Mouse (Mus musculus) kidney, embryonic 16.5 days (tissue): ENCODE measurements around the gene Spon1. TPM values are rescaled to one million over a fixed set of nuclear protein-coding genes. Genes with fewer than 3 reads are reported as not detected.

ENCODE experiments used
- ATAC-seq: fragments of 200-750 bp; cut with Nextera tagmentation; 2 replicates; pipeline ENCODE4 v1.8.0; 2017; ENCODE audit warnings: moderate TSS enrichment; ENCODE audit not compliant: low FRiP score, low TSS enrichment
- H3K27ac ChIP-seq: fragments of 300-500 bp; sonication (generic); 2 replicates; pipeline ENCODE4 v1.5.1; 2014; ENCODE audit warnings: low read length
- H3K27me3 ChIP-seq: fragments of 300-500 bp; sonication (generic); 2 replicates; pipeline ENCODE4 v1.6.1; 2014; ENCODE audit warnings: low read length, control low read depth, mixed read lengths; ENCODE audit not compliant: insufficient read depth
- H3K36me3 ChIP-seq: fragments of 300-500 bp; sonication (generic); 2 replicates; pipeline ENCODE4 v1.6.1; 2014; ENCODE audit warnings: low read length, control low read depth, mixed read lengths; ENCODE audit not compliant: insufficient read depth
- H3K4me1 ChIP-seq: fragments of 300-500 bp; sonication (generic); 2 replicates; pipeline ENCODE4 v1.6.1; 2014; ENCODE audit warnings: low read length, control low read depth, mixed read lengths; ENCODE audit not compliant: insufficient read depth
- H3K4me2 ChIP-seq: fragments of 300-500 bp; sonication (generic); replicated peaks from 2 replicates; pipeline ENCODE4 v1.6.1; 2014; ENCODE audit warnings: low read depth, low read length
- H3K4me3 ChIP-seq: fragments of 300-500 bp; sonication (generic); 2 replicates; pipeline ENCODE4 v1.5.1; 2014; ENCODE audit warnings: mild to moderate bottlenecking, low read length
- H3K9ac ChIP-seq: fragments of 300-500 bp; sonication (generic); replicated peaks from 2 replicates; pipeline ENCODE4 v1.6.1; 2014; ENCODE audit warnings: low read length
- H3K9me3 ChIP-seq: fragments of 300-500 bp; sonication (generic); 2 replicates; pipeline ENCODE4 v1.6.1; 2016; ENCODE audit warnings: low read length, control low read depth
- WGBS: fragments of 180-500 bp; shearing (Covaris S2); extraction: QIAGEN DNeasy Blood & Tissue Kit; methylation state at CpG from one replicate; pipeline ENCODE4 v1.1.7; 2014; 5-methylcytosine and 5-hydroxymethylcytosine counted together
- polyA plus RNA-seq: library from polyadenylated mRNA; unstranded; fragments of >200 nt; fragmentation: Nextera tagmentation; extraction: Ambion mirVana; gene quantifications from 2 replicates; pipeline ENCODE4 v1.2.1, GENCODE M21; 2015

Gene Spon1
- polyA plus RNA-seq, 1 experiment from 2014 or later = 13.7 TPM

DNA sequence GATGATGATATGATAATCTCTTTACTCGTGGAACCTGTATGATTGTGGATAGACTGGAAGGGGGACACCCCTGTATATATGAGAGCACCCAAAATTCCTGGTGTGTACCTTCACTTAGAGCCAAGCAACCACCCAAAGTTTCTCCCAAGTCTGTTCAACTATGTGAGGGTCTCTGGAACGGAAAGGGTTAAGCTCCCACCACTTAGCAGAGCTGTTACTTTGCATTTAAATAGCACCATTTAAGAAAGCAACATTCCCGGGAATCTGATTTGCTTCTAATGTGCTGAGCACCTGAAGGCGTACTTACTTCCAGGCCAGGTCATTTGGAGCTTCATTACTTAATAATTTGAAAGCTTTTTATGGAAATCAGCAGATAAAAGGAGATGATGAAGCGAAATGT is 238.4 kb downstream of the Spon1 start:
- Histone ChIP-seq H3K27me3 (no peaks in the 10 kb centered on the region), H3K9ac (no peak overlapping the region), H3K9me3 (peaks cover 3% of the 10 kb centered on the region; the same call in 1 of the 2 replicates), H3K27ac (no peak overlapping the region), H3K4me1 (0 out of 2 replicates have a peak, but pooled peaks cover 3% of the 10 kb centered on the region), H3K36me3 (no peaks in the 10 kb centered on the region), H3K4me2 (no peak overlapping the region), H3K4me3 (no peak overlapping the region)
- WGBS = 25% methylated on average over 5 of the region's 5 CpGs
- ATAC-seq = no peak

DNA sequence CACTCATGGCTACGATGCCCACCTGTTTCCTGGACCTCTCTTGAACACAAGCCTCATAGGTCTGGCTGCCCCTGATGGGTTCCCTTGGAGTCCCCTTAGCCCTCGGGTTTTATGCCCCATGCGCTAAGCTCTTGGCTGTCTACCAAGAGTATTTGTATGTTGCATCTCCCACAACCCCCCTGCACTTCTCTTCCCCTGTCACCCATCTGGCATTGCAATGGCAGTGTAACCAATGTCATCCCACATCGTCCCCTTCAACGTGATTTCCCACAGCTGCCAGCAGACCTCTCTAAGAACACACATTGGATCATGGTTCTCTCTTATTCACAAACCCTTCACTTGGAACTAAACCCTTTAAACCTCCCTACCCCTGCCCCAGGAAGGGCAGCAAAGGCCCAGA is 239.7 kb downstream of the Spon1 start:
- H3K36me3 ChIP-seq = no peaks in the 10 kb centered on the region
- H3K4me3 ChIP-seq = no peak overlapping the region
- H3K27me3 ChIP-seq = no peaks in the 10 kb centered on the region
- H3K4me2 ChIP-seq = no peak overlapping the region
- peaks cover 3% of the 10 kb centered on the region; the same call in 1 of the 2 replicates for H3K9me3 ChIP-seq
- H3K4me1 ChIP-seq = 0 out of 2 replicates have a peak, but pooled peaks cover 3% of the 10 kb centered on the region
- 66% methylated on average over 5 of the region's 5 CpGs for WGBS
- no peak overlapping the region for H3K9ac ChIP-seq
- no peak overlapping the region for H3K27ac ChIP-seq
- no peak for ATAC-seq

- Histone ChIP-seq H3K27ac (no peak overlapping the region), H3K36me3 (no peaks in the 10 kb centered on the region), H3K4me3 (no peak overlapping the region), H3K4me1 (0 out of 2 replicates have a peak, but pooled peaks cover 3% of the 10 kb centered on the region), H3K27me3 (no peaks in the 10 kb centered on the region), H3K9ac (no peak overlapping the region), H3K4me2 (no peak overlapping the region), H3K9me3 (peaks cover 2% of the 10 kb centered on the region; the same call in 1 of the 2 replicates)
- WGBS = 84% methylated on average over 8 of the region's 8 CpGs
- no peak for ATAC-seq
Observed at GRCm38 (mm10) chr7:114006456-114006855, 240.7 kb downstream of the Spon1 start.

- Histone ChIP-seq H3K9ac (no peak overlapping the region), H3K36me3 (no peaks in the 10 kb centered on the region), H3K4me1 (0 out of 2 replicates have a peak, but pooled peaks cover 3% of the 10 kb centered on the region), H3K4me2 (no peak overlapping the region), H3K9me3 (no peaks in the 10 kb centered on the region), H3K27ac (no peak overlapping the region), H3K27me3 (no peaks in the 10 kb centered on the region), H3K4me3 (no peak overlapping the region)
- ATAC-seq = no peak
- WGBS = 69% methylated on average over 5 of the region's 5 CpGs
Observed at GRCm38 (mm10) chr7:114007565-114007964, 241.8 kb downstream of the Spon1 start.

GRCm38 (mm10) chr7:114011726-114012443 is 246.1 kb downstream of the Spon1 start:
- Histone ChIP-seq H3K9ac (no peak overlapping the region), H3K9me3 (no peaks in the 10 kb centered on the region), H3K27me3 (no peaks in the 10 kb centered on the region), H3K4me1 (no peaks in the 10 kb centered on the region), H3K4me2 (no peak overlapping the region), H3K36me3 (no peaks in the 10 kb centered on the region), H3K4me3 (no peak overlapping the region), H3K27ac (no peak overlapping the region)
- no peak for ATAC-seq
- WGBS = 56% methylated on average over 9 of the region's 9 CpGs

GRCm38 (mm10) chr7:114016001-114016949 is 250.5 kb downstream of the Spon1 start:
- no peak for ATAC-seq

DNA sequence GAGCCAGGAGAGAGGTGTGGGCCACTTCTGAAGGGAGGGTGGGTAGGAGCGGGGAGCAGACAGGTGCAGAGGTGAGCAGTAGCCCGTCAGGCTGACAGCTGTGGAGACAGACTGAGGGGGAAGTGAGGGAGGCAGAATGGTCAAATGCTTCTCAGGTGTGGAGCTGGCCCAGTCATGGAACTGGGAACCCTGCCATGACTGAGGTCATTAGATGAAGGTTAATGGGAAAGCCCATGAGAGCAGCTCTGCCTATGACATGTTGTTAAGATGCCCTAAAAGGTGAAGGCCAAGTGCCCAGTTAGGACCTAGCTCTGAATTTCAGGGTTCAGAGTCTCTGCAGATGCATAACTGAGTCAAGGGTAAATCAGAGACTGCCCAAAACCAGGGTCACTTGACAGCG is 253.1 kb downstream of the Spon1 start:
- no peak for ATAC-seq
- no peaks in the 10 kb centered on the region for H3K9me3 ChIP-seq
- WGBS = 74% methylated on average over 3 of the region's 3 CpGs
- no peak overlapping the region for H3K4me2 ChIP-seq
- no peak overlapping the region for H3K9ac ChIP-seq
- no peaks in the 10 kb centered on the region for H3K36me3 ChIP-seq
- 0 out of 2 replicates have a peak, but pooled peaks cover 2% of the 10 kb centered on the region for H3K4me1 ChIP-seq
- no peak overlapping the region for H3K4me3 ChIP-seq
- no peak overlapping the region for H3K27ac ChIP-seq
- H3K27me3 ChIP-seq = no peaks in the 10 kb centered on the region

More at GRCm38 (mm10) chr7:114016001-114016949, 250.5 kb downstream of the Spon1 start:
- no peaks in the 10 kb centered on the region for H3K36me3 ChIP-seq
- no peaks in the 10 kb centered on the region for H3K27me3 ChIP-seq
- no peak overlapping the region for H3K9ac ChIP-seq
- H3K4me3 ChIP-seq = no peak overlapping the region
- no peaks in the 10 kb centered on the region for H3K9me3 ChIP-seq
- 73% methylated on average over 8 of the region's 8 CpGs for WGBS
- no peak overlapping the region for H3K4me2 ChIP-seq
- no peak overlapping the region for H3K27ac ChIP-seq
- no peaks in the 10 kb centered on the region for H3K4me1 ChIP-seq

- 0 out of 2 replicates have a peak, but pooled peaks cover 2% of the 10 kb centered on the region for H3K4me1 ChIP-seq
- H3K9ac ChIP-seq = peak overlapping the region; percentile 64
- H3K36me3 ChIP-seq = no peaks in the 10 kb centered on the region
- ATAC-seq = no peak; the same call in 1 of the 2 replicates
- no peaks in the 10 kb centered on the region for H3K9me3 ChIP-seq
- H3K27ac ChIP-seq = no peak overlapping the region
- 6% methylated on average over 11 of the region's 11 CpGs for whole genome bisulfite sequencing
- no peaks in the 10 kb centered on the region for H3K27me3 ChIP-seq
- H3K4me2 ChIP-seq = peak overlapping the region; percentile 63
- peak overlapping the region; percentile 54 for H3K4me3 ChIP-seq
Observed at GRCm38 (mm10) chr7:114020057-114020703, 254.4 kb downstream of the Spon1 start.

GRCm38 (mm10) chr7:114020704-114021093 is 254.9 kb downstream of the Spon1 start:
- H3K36me3 ChIP-seq = no peaks in the 10 kb centered on the region
- H3K4me2 ChIP-seq = peak overlapping the region; percentile 63
- H3K27ac ChIP-seq = no peak overlapping the region
- peak overlapping the region; percentile 64 for H3K9ac ChIP-seq
- ATAC-seq = peak; percentile 78
- H3K9me3 ChIP-seq = no peaks in the 10 kb centered on the region
- 1% methylated on average over 11 of the region's 11 CpGs for WGBS
- 0 out of 2 replicates have a peak, but pooled peaks cover 2% of the 10 kb centered on the region for H3K4me1 ChIP-seq
- peak overlapping the region; percentile 54 for H3K4me3 ChIP-seq
- H3K27me3 ChIP-seq = no peaks in the 10 kb centered on the region
